Mouse (Mus musculus) spleen, adult 2 months (tissue): ENCODE results near the gene Syt3. TPM values are rescaled to one million over a fixed set of nuclear protein-coding genes. Genes with fewer than 3 reads are reported as not detected.

Experiments
- DNase-seq, 2 experiments: peaks; one replicate each; pipeline versions ENCODE4 v3.0.0 to v3.0.0-alpha.2; 2012 to 2021; ENCODE audit warnings: low spot score in 2 of 2, low read depth in 1 of 2
- H3K27ac ChIP-seq: fragments of 200-500 bp; 2 replicates; pipeline ENCODE4 v1.5.1; 2012; ENCODE audit warnings: low read length, inconsistent platforms; ENCODE audit not compliant: insufficient read depth
- H3K27me3 ChIP-seq: fragments of 200-500 bp; 2 replicates; pipeline ENCODE4 v1.6.1; 2012; ENCODE audit warnings: mild to moderate bottlenecking, moderate library complexity, low read length, inconsistent platforms; ENCODE audit not compliant: control insufficient read depth, insufficient read depth
- H3K36me3 ChIP-seq: fragments of 200-500 bp; 2 replicates; pipeline ENCODE4 v1.6.1; 2012; ENCODE audit warnings: mild to moderate bottlenecking, low read length, inconsistent platforms; ENCODE audit not compliant: control insufficient read depth, insufficient read depth
- H3K4me1 ChIP-seq: fragments of 200-500 bp; 2 replicates; pipeline ENCODE4 v1.6.1; 2011; ENCODE audit warnings: inconsistent platforms; ENCODE audit not compliant: control insufficient read depth, insufficient read depth, insufficient read length
- H3K4me3 ChIP-seq: fragments of 200-500 bp; 2 replicates; pipeline ENCODE4 v1.5.1; 2011; ENCODE audit warnings: mild to moderate bottlenecking, inconsistent platforms; ENCODE audit not compliant: insufficient read depth, insufficient read length; ENCODE audit errors: extremely low read depth
- CTCF ChIP-seq: fragments of 200-500 bp; IDR thresholded peaks from 2 replicates; pipeline ENCODE4 v1.5.1; 2011; ENCODE audit warnings: mild to moderate bottlenecking, inconsistent platforms; ENCODE audit not compliant: insufficient read depth, insufficient read length, insufficient replicate concordance; ENCODE audit errors: extremely low read depth
- POLR2A ChIP-seq: fragments of 200-500 bp; IDR thresholded peaks from 2 replicates; pipeline ENCODE4 v1.6.1; 2011; ENCODE audit warnings: low read depth, low read length, inconsistent platforms
- WGBS: fragments of 180-500 bp; shearing (Covaris S2); methylation state at CpG from one replicate; pipeline ENCODE4 v1.1.7; 2018; 5-methylcytosine and 5-hydroxymethylcytosine counted together
- polyA plus RNA-seq: library from polyadenylated mRNA; depleted of rRNA; stranded (reverse); fragments of >200 nt; gene quantifications from 2 replicates; pipeline ENCODE4 v1.2.3, GENCODE M21; 2012; rRNA removed

Syt3 gene
- polyA plus RNA-seq = 1.2 and 2.5 TPM in 2 replicates

DNA sequence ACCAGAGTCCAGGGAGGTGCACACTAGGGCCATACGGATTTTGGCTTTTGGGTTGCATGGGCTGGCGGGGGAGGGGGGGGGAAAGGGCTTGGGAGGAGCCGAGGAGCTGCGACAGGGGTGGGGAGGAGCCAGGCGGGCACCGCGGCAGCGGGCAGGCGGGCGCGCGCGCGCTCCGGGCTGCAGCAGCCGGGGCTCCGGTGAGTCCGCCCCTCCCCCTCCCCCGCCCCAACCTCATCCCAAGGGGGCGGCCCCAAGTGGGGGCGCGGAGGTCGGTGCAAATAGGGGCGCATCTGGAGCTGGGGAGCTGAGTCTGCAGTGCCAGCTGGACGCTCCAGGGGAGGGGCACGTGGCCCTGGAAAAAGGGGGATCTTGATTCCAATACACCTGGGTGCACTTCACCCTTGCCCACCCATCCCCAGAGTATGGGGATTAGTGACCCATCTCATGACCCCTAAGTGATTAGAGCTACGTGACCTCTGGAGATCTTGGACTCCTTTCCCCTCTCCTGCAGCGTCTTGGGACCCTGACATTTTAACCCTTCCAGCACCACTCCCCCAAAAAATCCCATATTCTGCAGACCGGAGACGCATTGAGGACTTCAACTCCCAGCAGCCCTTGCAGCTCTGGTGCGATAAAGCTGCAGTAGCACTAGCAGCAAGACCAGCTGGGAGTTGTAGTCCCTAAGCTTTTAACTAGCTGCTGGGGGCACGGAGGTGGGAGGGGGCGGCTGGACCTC lies at the start of gene Syt3:
Gene Syt3 (plus strand): TSS at position 123 of the 736 bp plus-strand sequence.
- Histone ChIP-seq H3K4me1 (peaks cover 2% of the 10 kb centered on the region; the same call in 1 of the 2 replicates), H3K27me3 (peaks cover 5% of the 10 kb centered on the region; the same call in 1 of the 2 replicates), H3K36me3 (no peaks in the 10 kb centered on the region), H3K4me3 (peak within 1 kb of the TSS; percentile 27; the same call in 1 of the 2 replicates), H3K27ac (no peak within 1 kb of the TSS)
- WGBS = 2% methylated on average over 27 of the region's 33 CpGs
- TF ChIP-seq POLR2A = no peak
- no peak for TF ChIP-seq CTCF
- peak in 1 of 2 experiments; percentile 21 for DNase-seq

DNA sequence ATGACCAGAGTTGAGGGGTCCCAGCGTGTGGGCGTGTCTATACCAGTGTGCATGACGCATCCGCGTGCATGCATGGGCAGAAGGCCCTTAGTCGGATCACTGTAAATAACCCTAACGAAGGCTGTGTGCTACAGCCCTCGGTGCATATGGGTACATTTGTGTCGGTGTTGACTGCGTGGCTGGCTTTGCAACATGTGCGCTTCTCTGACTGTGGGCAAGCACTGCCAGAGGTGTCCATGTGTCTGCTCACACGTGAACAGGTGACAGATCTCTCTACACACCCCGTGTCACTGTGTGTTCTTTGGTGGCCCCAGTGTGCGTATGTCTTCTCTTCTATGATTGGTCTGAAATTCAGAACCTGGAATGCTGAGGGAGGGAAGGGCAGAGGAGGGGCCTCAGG lies 49.8 kb upstream of the Syt3 start:
- TF ChIP-seq POLR2A (no peak), CTCF (no peak)
- Histone ChIP-seq H3K27me3 (peaks cover 11% of the 10 kb centered on the region), H3K36me3 (no peaks in the 10 kb centered on the region), H3K27ac (no peak overlapping the region), H3K4me1 (no peaks in the 10 kb centered on the region), H3K4me3 (no peak overlapping the region)
- WGBS = 64% methylated on average over 14 of the region's 14 CpGs
- no peak for DNase-seq

DNA sequence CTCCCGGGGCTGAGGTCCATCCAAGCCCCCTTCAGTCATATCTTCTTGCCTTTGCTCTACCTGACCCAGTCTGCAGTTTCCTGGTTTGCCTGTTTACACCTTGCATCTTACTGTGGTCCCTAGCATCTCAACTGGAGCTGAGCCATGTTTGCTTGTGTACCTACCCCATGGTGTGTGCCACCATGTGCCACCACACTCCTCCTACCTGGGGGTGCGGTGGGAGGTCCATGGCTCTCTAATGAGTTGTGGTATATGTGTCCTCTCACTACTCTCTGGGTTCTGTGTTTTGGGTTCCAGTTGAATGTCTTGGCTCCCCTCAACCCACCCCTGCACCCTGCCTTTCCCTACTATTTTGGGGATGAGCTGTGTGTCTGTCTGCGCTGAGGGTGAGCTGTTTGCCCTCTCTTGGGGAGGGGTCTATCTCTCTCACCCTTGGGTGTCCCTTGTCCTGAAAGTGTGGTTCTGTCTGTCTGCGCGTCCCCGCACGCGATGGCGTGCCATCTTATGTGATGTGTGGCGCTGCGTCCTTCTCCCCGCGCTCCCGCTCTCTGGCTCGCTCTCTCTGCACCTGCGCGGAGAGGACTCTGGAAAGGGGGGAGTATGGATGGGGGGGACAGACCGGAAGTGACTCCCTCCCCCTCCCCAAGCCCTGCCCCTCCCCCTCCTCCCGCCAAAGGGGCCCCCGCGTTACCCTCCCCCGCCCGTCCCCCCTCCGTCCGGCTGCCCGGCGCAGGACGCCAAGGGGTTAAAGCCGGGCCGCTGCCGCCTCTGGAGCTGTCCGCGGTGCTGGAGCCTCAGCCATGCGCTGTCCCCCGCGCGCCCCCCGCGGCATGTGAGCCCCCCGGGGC lies 48.6 kb upstream of the Syt3 start:
- TF ChIP-seq POLR2A (no peak), CTCF (no peak)
- WGBS = 11% methylated on average over 34 of the region's 40 CpGs
- Histone ChIP-seq H3K36me3 (no peaks in the 10 kb centered on the region), H3K27me3 (peaks cover 11% of the 10 kb centered on the region), H3K4me1 (no peaks in the 10 kb centered on the region), H3K4me3 (no peak overlapping the region), H3K27ac (no peak overlapping the region)
- DNase-seq = no peak

GRCm38 (mm10) chr7:44336046-44337021 lies 47.6 kb upstream of the Syt3 start:
- WGBS = 11% methylated on average over 48 of the region's 54 CpGs
- TF ChIP-seq CTCF (no peak), POLR2A (no peak)
- Histone ChIP-seq H3K4me3 (no peak overlapping the region), H3K27me3 (peaks cover 11% of the 10 kb centered on the region), H3K4me1 (no peaks in the 10 kb centered on the region), H3K27ac (no peak overlapping the region), H3K36me3 (no peaks in the 10 kb centered on the region)
- no peak for DNase-seq

DNA sequence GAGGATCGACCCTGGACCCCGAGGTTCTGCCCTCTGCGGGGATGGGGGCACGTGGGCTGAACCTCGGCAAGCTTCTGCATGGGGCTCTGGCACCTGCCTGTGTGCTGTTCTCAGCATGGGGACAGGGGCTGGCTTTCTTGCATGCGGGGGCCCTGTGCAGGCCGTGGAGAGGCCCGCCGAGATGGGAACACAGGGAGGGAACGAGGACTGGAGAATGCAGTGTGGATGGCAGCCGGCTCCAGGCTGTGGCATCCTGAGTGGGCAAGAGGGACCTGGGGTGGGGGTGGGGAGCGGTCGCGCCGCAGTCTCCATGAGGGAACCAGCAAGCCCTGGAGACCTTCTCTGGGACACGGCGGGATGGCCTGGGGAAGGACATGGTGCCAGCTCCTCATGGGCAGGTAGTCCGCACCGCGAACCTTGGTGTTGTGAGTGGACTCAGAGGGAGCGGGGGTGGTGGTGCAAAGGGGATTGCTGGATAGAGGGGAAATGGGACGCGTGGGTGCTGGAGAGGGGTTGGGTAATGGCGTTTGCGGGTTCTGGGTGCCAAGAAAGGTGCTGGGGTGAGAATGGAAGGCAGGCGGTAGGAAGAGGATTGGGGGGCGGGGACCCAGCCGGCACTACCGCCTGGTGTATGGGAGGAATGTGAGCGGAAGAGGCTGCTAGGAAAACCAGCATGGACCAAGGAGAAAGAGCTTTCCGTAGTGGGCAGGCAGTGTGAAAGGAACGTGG lies 46.6 kb upstream of the Syt3 start:
- Histone ChIP-seq H3K36me3 (no peaks in the 10 kb centered on the region), H3K27ac (no peak overlapping the region), H3K4me3 (no peak overlapping the region), H3K4me1 (no peaks in the 10 kb centered on the region), H3K27me3 (peaks cover 11% of the 10 kb centered on the region)
- TF ChIP-seq POLR2A (no peak), CTCF (no peak)
- DNase-seq = no peak
- 8% methylated on average over 32 of the region's 32 CpGs for WGBS
